Mouse (Mus musculus): ENCODE measurements around the gene Rab34.
A peak's percentile ranks its signal among the peaks of the same experiment; 100 is the strongest.

The Rab34 gene

DNA sequence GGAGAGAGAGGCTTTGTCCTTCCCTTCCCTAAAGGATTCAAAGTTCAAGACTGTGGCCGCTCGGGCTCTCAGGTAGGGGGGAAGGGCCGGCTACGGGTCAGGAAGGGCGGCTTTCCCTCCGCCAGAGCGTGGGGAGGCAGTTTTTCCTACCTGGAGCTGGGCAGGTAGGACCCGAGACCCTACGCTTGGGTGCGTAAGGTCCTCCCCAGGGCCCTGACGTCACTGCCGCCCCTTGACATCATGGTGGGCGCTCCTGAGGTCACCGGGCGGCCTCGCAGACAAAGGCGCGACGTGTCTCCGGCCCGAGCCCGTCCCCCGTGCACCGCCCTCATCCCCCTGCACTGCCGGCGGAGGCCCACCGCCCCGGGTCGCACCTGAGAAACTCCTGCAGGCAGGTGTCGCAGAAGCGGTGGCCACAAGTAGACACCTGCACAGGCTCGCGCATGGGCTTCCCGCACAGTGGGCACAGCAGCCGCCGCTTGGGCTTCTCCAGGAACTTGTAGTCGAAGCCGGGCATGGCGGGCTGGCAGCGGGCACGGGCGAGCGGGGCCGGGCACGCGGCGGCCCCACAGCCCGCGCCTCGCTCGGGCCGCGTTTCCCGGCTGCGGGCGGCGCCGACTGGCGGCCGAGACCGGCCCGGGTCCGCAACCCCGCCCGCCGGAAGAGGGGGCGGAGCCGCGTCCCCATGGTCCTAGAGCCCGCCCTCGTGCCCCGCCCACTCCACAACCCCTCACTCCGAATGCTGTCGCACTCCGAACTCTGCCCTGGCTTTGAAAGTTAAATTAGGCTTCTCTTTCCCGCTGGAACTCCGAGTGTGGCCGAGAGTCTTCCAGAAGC is 23.1 kb upstream of the Rab34 start, which contains the start of gene Traf4:
Gene Traf4 (minus strand): TSS at position 666 of the 837 bp plus-strand sequence.
- peak; percentile 75 for DNase-seq (ENCODE audit: low spot score)

DNA sequence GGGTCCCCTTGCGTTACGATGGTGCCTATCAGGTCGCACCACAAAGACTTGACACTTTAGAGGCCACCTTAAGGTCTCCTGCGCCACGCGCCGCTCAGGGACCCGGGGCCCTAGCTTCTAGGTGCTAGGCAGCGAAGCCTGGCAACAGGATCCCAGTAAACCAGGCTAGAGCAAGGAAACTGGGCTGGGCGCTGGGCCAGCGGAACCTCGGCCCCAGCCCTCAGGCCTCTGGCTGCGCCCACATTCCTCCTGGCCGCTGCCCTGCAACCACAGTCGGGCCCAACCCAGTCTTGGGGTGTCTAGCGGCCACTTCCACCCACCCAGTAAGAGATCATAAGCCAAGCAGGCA is 22.5 kb upstream of the Rab34 start:
- no peak for DNase-seq (ENCODE audit: low spot score)

DNA sequence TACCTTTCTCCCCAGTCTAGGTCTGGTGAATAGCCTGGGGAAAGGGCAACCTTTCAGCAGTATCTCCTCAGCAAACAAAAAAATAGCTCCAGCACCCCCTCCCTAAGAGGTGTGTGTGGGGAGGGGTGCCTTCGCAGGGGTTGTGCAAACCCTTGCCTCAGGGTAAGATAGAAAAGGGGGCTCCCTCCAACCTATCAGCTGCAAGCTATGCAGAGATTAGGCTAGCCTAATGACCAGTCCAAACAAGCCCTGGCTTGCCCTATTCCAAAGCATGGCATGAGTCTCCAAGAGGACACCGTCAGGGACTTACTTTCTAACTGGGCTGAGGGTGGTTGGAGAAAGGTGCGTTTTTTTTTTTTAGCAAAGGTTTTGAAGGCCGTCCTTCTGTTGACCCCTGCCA is 22.1 kb upstream of the Rab34 start:
- DNase-seq (ENCODE audit: low spot score): no peak

DNA sequence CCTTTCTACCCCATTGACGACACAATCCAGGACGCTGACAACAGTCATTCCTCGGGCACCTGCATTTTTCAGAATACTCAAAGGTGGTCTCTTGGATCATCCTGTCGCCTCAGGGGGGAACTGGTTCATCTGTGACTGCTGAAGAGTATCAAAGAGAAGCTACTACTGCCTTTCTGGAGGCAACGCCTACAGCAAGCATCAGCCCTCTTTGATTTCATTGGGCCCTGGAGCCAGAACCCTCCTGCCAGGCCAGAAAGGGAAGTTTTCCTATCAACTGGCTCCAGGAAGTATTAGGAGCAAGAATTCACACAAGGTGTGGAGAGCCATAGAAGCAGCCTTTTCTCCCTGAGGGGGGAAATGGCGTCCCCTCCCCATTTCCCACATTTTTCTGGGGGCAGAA is 21.6 kb upstream of the Rab34 start:
- no peak for DNase-seq (ENCODE audit: low spot score)

DNA sequence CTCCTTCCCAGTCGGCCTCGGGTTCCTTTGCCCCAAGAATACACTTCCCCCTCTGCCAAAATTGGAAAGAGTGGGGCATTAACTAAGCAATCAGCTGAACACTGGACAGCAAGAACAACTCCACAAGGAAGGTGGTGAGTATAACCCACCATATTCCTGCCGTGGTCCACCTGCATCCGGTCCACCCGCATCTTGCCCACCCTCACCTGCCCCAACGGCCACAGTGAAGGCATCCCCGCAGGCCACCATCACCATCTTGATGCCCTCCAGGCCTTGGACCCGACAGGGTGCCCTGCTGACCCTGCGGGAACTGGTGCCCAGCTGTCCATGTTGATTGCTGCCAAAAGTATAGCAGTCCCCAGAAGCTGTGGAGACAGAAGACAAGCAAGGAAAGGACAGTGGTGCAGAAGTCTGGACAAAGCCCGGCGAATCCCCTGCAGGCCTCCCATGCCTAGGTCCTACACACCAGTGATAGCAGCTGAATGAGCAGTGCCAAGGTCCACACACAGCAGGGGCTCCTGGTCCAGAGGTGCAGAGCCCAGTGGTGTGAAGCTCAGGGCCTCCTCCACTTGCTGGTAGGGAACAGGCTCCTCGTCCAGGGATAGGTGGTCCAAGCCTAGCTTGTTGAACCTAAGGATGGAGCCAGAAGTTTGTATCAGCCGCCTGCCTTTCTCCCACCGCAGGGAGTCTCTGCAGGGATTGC is 20.8 kb upstream of the Rab34 start:
- no peak for DNase-seq (ENCODE audit: low spot score)

DNA sequence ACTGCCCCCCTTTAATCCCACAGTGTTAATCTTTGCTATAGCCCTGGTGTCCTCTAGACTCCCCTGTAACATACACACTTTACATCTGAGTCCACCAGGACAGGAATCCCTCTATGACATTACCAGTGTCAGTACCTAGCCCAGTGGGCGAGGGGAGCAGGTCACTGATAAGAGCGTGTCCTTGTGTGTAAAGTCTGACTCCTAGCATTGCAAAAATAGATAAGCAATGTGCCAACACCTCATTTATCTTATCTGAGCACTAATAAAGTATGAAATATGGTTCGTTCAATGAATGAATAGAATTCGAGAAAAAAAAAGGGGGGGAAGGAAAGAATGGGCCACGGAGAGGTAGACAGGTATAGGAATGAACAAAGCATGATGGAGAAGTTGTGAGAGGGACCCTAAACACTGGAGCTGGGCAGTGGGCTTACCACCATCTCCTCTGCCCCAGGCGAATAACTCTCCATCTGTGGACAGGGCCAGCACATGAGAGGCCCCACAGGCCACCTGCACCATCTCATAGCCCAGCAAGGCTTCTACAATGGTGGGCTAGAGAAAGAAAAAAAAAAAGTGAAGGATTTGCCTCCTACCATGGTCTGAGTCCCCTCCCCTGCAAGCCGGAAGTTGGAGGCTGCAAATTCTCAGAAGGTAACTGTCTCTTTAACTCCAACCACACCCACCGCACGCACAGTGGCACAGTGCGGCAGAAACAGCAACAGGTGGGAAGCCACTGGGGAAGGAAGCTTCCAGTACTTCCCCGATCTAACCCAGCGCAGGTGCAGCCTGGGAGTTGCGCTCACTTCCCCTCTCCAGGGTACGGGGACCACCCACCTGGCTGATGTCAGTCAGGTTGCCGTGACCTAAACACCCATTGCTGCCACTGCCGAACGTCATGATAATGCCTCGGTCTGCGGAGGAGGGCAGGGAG is 19.4 kb upstream of the Rab34 start:
- DNase-seq (ENCODE audit: low spot score): peak; percentile 75

DNA sequence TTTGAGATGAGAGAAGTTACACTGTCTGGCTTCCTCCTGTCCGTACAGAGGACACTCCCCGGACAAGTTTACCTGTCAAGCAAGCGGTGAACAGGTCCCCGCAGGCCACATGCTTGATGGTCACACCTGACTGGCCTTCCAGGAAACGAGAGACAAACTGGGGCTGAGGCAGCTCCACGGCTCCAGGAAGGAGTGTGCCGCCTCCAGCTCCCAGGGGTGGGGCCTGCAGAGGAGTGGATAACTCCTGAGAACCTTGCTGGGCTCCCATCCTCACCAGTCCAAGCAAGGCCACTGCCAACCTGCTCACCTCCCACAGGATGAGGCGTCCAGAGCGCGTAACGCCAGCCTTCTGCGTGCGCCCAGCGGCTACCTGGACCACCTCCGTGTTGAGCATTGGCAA is 17.9 kb upstream of the Rab34 start:
- DNase-seq (ENCODE audit: low spot score): no peak

DNA sequence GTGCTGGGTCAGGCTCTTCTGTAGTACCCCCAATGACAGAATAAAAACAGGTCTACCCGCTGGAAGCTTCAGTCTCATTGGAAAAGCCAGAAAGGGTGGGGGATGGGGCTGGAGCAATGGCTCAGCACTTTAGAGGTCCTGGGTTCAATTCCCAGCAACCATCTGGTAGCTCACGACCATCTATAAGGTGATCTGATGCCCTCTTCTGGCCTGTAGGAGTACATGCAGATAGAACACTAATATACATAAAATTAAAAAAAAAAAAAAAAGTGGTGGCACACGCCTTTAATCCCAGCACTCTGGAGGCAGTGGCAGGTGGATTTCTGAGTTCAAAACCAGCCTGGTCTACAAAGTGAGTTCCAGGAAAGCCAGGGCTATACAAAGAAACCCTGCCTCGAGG is 16.9 kb upstream of the Rab34 start:
- no peak for DNase-seq (ENCODE audit: low spot score)

DNA sequence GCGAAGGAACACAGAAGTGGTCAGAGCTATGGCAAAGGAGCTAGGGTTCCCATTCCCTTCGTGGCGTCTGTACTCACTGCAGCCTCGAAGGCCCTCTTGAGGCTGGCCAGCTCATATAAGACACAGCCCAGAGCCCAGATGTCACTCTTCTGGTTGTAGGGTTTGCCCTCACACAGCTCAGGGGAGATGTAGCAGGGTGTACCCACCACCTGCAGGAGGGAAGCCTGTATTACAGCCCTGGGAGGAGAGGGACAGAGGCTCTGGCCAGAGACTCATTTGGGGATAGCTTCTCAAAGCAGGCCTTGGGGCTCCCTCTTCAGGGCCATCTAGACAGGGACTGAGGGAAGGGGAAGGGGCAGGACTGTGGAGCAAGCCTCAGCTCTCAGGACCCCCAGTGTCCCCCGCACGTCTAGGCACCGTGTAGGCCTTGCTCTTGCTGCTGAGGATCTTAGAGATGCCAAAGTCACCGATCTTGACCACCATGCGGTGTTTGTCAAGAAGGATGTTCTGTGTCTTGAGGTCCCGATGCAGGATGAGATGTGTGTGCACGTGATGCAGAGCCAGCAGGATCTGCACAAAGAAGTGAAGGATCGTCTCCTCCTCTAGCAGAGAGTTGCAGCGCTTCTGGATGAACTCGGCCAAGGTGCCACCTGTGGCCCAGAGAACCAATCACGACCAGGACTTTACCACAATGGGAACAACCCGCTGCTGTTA is 16.0 kb upstream of the Rab34 start:
- no peak for DNase-seq (ENCODE audit: low spot score)

DNA sequence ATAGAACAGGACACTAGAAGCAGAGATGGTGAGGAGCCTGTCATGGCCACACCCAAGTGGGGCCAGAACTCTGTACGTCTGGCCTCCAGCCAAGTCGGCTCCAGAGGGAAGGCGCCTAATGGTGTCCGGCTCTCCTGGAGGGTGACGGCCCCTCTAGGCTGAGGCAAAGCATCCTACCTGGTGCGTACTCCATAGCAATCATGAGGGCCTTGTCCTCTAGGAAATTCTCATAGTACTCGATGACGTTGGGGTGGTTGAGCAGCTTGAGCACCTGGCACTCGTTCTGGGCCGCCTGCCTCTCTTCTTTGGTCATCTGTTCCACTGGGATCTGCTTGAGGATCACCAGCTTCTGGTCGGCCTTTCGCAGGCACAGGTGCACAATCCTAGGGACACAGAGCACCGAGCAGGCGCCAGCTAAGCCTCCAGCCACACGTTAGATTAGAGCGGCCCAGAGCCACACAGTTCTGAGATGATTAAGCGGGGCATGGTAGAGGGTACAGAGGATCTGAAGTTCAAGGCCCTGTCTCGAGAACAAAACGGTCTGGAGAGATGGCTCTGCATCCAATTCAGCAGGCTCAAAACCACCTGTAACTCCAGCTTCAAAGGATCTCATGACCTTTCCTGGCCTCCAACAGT is 15.4 kb upstream of the Rab34 start:
- no peak for DNase-seq (ENCODE audit: low spot score)

DNA sequence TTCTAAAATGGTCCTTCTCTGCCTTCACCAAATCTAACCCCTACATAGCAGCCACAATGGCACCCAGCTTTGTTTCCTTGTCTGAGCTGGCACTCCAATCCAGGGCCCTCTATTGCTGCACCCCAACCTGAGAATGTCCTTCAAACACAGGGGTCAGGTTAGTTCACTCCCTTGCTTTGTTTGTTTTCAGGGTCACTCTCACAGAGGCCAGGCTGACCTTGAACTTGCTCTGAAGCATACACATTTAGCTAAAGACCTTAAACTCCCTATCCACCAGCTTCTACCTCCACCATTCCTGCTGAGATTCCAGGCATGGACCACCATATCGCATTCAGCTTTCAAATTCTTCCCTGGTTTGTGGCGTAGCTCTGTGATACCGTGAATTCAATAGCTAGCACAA is 13.7 kb upstream of the Rab34 start:
- no peak for DNase-seq (ENCODE audit: low spot score)

DNA sequence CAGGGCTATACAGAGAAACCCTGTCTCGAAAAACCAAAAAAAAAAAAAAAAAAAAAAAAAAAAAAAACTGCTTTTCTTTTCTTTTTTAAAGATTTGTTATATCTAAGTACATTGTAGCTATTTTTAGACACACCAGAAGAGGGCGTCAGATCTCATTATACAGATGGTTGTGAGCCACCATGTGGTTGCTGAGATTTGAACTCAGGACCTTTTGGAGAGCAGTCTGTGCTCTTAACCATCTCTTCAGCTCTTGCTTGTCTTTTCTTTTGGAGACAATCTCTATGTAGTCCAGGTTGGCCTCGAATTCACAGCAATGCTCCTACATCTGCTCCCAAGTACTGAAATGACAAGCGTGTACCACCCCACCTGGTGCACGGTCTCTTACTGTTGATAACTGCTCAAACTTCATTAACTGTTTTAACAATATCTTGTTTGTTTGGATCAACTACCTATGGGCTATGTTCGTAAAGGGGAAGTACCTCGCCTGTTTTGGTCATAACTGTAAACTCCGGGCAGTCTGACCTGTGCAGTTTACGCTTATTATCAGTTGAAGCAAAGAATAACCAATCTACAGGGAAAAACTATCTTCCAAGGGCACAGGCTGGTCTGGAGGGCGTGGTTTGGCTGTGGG is 12.3 kb upstream of the Rab34 start:
- no peak for DNase-seq (ENCODE audit: low spot score)

DNA sequence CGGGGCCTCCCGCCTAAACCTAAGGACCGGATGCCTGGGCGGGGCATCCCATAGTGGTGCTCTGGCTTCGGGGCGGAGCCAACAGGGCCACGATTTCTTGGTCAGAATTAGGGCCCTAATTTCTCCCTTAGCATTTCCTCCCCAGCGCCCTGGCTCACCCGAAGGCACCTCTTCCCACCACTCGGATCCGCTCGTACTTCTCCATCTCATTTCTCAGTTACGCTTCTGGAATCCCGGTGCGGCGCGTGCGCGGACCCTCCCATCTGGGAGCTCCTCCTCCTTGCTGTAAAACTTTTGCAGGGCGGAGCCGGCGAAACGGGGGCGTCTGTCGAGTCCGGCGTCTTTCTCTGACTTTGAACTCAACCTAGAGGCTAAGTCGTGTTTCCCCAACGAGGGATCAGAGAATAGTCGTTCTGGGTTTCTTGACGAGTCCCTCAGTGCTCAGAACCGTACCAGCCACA is 11.8 kb upstream of the Rab34 start, which contains the start of the genes Nek8 and Tlcd1:
Gene Nek8 (minus strand): TSS at position 274 of the 461 bp plus-strand sequence.
Gene Tlcd1 (plus strand): TSS at position 310 of the 461 bp plus-strand sequence.
- DNase-seq (ENCODE audit: low spot score): peak; percentile 89

DNA sequence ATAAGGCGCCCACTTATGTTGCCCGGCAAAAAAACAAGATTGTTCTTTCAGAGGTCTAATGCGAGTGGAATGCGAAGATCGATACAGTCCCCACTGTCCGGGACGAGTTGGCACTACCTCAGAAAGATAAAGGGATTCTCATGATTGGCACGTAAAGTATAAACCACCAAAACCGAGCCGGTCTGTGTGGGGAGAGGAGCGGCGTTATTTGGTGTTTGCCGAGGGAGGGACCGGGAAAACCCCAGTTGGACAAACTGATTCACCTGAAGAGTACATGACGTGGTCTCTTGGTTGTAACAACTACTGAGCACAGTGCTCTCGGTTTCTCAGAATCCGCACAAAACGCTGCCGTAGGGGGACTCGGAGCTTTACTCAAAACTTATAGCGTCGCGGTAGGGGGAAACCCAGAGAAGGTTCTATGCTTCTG is 11.3 kb upstream of the Rab34 start:
- DNase-seq (ENCODE audit: low spot score): peak; percentile 51

DNA sequence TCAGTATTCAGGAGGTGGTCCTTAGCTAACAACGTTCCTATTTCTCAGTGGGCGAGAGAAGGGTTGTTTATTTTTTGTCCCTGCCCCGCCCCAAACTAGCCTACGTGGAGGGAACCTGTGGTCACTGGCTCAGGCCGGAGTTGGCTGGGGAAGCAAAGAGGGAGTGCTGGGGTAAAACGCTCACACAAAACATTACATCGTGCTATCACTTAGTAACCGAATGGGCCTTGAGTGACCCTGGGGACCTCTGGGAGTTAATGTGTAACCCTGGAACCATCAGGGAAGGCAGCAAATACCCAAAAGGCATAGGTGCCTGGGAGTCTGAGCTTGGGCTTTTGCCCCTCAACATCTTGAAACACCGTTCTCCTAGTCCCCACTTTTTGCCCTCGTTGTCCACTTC is 10.8 kb upstream of the Rab34 start:
- DNase-seq (ENCODE audit: low spot score): no peak

DNA sequence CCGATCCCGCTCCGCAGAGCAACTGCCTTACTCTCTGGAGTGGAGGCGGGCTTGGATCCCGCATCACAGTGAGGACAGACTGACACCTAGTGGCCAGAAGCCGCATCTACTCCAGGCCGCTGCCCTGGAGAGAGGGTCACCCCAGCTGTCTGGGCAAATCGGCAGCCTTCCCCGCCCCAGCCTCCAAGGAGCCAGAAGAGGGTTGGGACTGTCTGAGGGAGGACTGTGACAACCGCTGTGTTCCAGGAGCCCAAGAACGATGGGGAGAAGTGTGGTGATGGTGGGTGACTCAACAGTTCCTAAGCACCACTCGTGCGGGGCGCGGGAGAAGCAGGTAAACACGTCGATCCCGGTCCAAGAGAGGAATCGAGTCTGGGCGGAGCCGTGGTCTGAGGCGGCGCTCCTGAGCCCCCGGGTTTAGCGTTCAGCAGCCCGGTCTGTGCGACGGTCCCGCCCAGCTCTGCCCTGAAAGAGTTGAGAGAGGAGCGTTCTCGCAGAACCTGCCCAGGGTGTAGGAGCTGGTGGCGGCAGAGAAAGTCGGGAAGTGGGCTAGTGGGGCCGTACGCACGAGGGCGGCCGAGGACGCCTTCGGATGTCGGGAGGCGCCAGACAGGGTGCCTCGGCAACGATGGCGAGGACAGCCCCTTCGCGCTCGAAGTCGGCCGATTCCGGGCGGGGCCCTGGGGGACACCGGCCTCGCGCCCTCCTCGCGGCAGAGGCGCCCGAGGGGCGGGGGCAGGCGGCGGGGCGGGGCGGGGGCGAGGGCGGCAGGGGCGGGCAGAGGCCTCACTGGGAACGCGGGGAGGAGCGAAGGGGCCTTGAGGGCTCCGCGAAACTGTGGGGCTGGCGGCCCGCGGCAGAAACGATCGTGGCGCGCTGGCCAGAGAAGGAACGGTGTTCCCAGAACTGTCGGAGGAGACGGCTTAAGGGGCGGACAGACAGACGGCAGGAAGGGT is 10.0 kb upstream of the Rab34 start:
- DNase-seq (ENCODE audit: low spot score): peak; percentile 87

DNA sequence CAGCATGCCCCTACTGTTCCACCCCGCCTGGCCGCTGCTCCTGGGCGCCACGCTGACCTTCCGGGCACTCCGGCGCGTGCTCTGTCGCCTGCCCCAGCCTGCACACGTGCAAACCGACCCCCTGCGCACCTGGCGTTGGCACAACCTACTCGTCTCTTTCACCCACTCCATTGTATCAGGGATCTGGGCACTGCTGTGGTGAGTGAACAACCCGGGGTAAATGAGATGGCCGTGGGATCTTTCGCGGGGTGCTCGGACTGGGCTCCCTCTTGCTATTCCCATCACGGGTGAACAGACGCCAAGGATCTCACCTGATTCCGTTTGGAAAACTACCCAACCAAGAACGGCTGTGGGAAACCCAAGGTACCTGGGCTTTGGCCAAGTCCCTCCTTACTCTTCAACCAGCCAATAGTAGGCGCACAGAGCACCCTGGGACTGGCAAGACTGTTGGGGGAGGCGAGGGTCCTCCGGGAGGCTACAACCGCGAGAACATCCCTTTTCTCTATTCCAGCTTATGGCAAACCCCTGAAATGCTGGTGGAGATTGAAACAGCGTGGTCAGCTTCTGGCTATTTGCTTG is 9.3 kb upstream of the Rab34 start:
- DNase-seq (ENCODE audit: low spot score): no peak

DNA sequence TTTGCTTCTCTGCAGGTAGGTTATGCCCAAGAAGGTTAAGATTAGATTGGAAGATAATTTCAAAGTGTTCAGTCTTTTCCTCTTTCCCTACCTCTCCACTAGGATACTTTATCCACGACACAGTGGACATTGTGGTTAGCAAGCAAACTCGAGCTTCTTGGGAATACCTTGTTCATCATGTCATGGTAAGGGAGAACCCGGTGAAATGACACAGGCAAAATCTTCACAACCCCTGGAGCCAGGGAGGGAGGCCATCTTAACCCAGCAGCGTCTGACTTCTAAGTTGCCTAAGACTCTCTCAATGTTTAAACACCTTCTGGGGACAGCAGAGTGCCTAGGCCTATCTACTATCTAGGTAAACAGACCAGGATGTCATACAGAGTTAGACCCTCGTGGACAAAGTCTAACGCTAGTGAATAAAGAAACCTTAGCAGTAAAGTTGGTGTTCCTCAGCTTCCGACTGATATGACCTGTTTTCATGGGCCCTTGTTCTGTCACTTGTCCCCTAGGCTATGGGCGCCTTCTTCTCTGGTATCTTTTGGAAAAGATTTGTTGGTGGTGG is 8.7 kb upstream of the Rab34 start:
- no peak for DNase-seq (ENCODE audit: low spot score)

All from T-cell, adult 2 months (primary cell).